Mouse (Mus musculus): ENCODE results near the gene A430078G23Rik.

A430078G23Rik gene

GRCm38 (mm10) chr8:3414639-3415190, 61.5 kb downstream of the A430078G23Rik start:
- DNase-seq = no peak

GRCm38 (mm10) chr8:3415259-3415658, 62.0 kb downstream of the A430078G23Rik start:
- DNase-seq = no peak

- DNase-seq = no peak
These were observed 62.4 kb downstream of the A430078G23Rik start for GRCm38 (mm10) chr8:3415661-3416060.

GRCm38 (mm10) chr8:3416846-3417245, 63.6 kb downstream of the A430078G23Rik start:
- no peak for DNase-seq

- DNase-seq = no peak
These were observed 64.2 kb downstream of the A430078G23Rik start for GRCm38 (mm10) chr8:3417455-3417854.

GRCm38 (mm10) chr8:3418101-3418500, 64.9 kb downstream of the A430078G23Rik start:
- no peak for DNase-seq

GRCm38 (mm10) chr8:3420105-3420706, 67.0 kb downstream of the A430078G23Rik start:
- DNase-seq = no peak

GRCm38 (mm10) chr8:3421507-3421906, 68.3 kb downstream of the A430078G23Rik start:
- DNase-seq = no peak

- no peak for DNase-seq
These were observed 72.0 kb downstream of the A430078G23Rik start for GRCm38 (mm10) chr8:3425217-3425616.

- DNase-seq = no peak
These were observed 73.0 kb downstream of the A430078G23Rik start for GRCm38 (mm10) chr8:3426211-3426610.

- DNase-seq = no peak
These were observed 75.2 kb downstream of the A430078G23Rik start for GRCm38 (mm10) chr8:3428426-3428825.

- DNase-seq = peak; percentile 57
These were observed 76.8 kb downstream of the A430078G23Rik start for GRCm38 (mm10) chr8:3429966-3430365.

GRCm38 (mm10) chr8:3431113-3431512, 77.9 kb downstream of the A430078G23Rik start:
- DNase-seq = no peak

GRCm38 (mm10) chr8:3436492-3436891, 83.3 kb downstream of the A430078G23Rik start:
- no peak for DNase-seq

- DNase-seq = no peak
These were observed 86.3 kb downstream of the A430078G23Rik start for GRCm38 (mm10) chr8:3439510-3439909.
